Mouse (Mus musculus): ENCODE measurements at regions not wholly inside any gene's neighbourhood (a gene's known extent, or its start where the extent isn't known, plus 50 kb on each side); places are given as distances from the start of the nearest gene placed in this dataset.

- ATAC-seq: no peak
Measured at GRCm38 (mm10) chr12:68541811-68542210, 617.2 kb downstream of the Rps29 start.

DNA sequence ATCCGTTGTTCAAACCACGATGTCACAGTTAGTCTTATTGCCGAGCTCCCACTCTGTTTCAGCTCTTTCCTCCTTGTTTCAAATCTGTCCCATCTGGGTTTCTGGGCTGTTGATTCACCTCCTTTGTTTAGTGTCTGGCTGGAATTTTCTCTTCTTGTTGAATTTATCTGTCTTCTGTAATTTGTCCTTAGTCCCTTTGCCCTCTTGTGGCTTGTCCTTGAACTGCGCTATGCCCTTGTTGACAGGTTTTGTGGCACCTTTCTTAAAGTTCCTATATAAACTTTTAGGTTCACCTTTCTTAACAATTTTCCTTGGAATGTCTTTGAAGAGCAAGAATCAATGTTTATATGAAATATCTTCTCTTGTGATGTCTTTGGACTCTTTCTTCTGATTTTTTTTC, 658.2 kb downstream of the Rps29 start:
- ATAC-seq: no peak

DNA sequence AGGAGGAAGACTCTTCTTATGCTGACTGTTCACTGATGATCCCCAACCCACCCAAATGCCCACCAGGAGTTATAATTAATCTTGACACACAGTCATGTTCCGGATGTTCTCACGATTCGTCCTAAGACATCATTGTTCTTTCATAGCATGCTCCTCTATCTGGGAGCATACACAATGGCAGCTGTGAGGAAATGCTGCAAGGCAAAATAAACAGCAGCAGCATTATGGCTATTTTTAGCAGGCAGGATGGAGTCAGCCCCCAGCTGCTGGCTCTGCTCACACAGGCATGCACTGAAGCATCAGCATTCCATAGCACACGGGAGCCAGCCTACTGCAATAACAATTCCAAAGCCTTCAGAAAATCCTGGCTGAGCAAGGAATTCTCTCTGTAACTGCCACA, 696.0 kb downstream of the Rps29 start:
- no peak for ATAC-seq

DNA sequence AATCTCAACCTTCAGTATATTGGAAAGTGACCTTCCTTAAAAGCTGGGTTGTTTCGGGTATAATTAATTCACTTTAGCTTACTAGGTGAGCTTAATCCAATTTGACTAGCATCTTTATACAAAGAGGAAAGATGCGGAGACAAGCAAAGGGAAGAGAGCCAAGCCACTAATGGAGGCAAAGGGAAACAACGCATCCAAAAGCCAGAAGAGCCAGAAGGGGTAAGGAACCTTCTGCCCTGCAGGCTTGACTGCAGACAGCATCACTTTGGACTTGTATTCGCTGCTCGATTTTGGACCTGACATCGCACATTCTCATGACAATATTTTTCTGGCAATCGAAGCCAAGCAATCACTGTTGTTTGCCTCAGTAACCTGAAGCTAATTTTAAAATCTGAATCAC, 700.8 kb downstream of the Rps29 start:
- ATAC-seq: no peak

GRCm38 (mm10) chr12:68426601-68427000, 732.4 kb downstream of the Rps29 start:
- no peak for ATAC-seq

- ATAC-seq: no peak
Measured at GRCm38 (mm10) chr12:68425006-68425405, 734.0 kb downstream of the Rps29 start.

All from inflammation-experienced regulatory T-cells, adult 6 months (primary cell).